Mouse (Mus musculus) heart, embryonic 13.5 days (tissue): ENCODE data around the gene Atg4b. TPM values are rescaled to one million over a fixed set of nuclear protein-coding genes. Genes with fewer than 3 reads are reported as not detected.
"Not testable (repeated sequence)": the region's sequence is repeated elsewhere in the genome, so short reads cannot be mapped to it uniquely, and the experiment has no call there.

ENCODE experiments used
- ATAC-seq: fragments of 200-750 bp; cut with Nextera tagmentation; 2 replicates; pipeline ENCODE4 v1.8.0; 2017; ENCODE audit warnings: moderate TSS enrichment; ENCODE audit not compliant: insufficient number of reproducible peaks, low FRiP score, low TSS enrichment; ENCODE audit errors: extremely low read depth
- H3K27ac ChIP-seq: fragments of 300-500 bp; sonication (generic); replicated peaks from 2 replicates; pipeline ENCODE4 v1.5.1; 2015; ENCODE audit warnings: moderate library complexity, mild to moderate bottlenecking, inconsistent platforms
- H3K27me3 ChIP-seq: fragments of 300-500 bp; sonication (generic); replicated peaks from 2 replicates; pipeline ENCODE4 v1.6.1; 2015; ENCODE audit warnings: mild to moderate bottlenecking, inconsistent platforms
- H3K36me3 ChIP-seq: fragments of 300-500 bp; sonication (generic); 2 replicates; pipeline ENCODE4 v1.6.1; 2015; ENCODE audit warnings: mild to moderate bottlenecking, inconsistent platforms
- H3K4me1 ChIP-seq: fragments of 300-500 bp; sonication (generic); 2 replicates; pipeline ENCODE4 v1.6.1; 2015; ENCODE audit warnings: inconsistent platforms
- H3K4me2 ChIP-seq: fragments of 300-500 bp; sonication (generic); 2 replicates; pipeline ENCODE4 v1.6.1; 2015; ENCODE audit warnings: inconsistent platforms, mild to moderate bottlenecking, moderate library complexity
- H3K4me3 ChIP-seq: fragments of 300-500 bp; sonication (generic); 2 replicates; pipeline ENCODE4 v1.5.1; 2015; ENCODE audit warnings: moderate library complexity, mild to moderate bottlenecking, inconsistent platforms
- H3K9ac ChIP-seq: fragments of 300-500 bp; sonication (generic); 2 replicates; pipeline ENCODE4 v1.6.1; 2015; ENCODE audit warnings: inconsistent platforms, mild to moderate bottlenecking, moderate library complexity
- H3K9me3 ChIP-seq: fragments of 300-500 bp; sonication (generic); 2 replicates; pipeline ENCODE4 v1.6.1; 2016; ENCODE audit warnings: inconsistent platforms
- WGBS: fragments of 180-500 bp; shearing (Covaris S2); methylation state at CpG from one replicate; pipeline ENCODE4 v1.1.7; 2015; ENCODE audit warnings: mixed read lengths; 5-methylcytosine and 5-hydroxymethylcytosine counted together
- polyA plus RNA-seq: library from polyadenylated mRNA; unstranded; fragments of >200 nt; fragmentation: Nextera tagmentation; extraction: Ambion mirVana; gene quantifications from 2 replicates; pipeline ENCODE4 v1.2.1, GENCODE M21; 2015

Atg4b gene
- polyA plus RNA-seq, 1 experiment from 2014 or later = 51.0 TPM

DNA sequence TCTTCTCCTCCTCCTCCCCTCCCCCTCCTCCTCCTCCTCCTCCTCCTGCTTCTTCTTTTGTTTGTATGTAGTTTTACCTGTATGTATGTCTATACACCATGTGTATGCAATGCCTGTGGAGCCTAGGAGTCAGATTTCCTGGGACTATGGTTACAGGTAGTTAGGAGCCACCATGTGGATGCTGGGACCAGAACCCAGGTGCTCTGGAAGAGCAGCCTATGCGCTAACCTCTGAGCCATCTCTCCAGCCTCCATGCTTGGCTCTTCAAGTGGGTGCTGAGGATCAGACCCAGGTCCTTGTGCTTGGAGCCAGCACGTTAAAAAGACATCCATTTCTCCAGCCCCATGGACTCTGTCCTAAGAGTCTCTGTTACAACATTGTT lies 85.2 kb downstream of the Atg4b start:
- Histone ChIP-seq H3K4me1 (no peaks in the 10 kb centered on the region), H3K27ac (no peak overlapping the region), H3K9ac (no peak overlapping the region), H3K4me2 (no peak overlapping the region), H3K9me3 (no peaks in the 10 kb centered on the region), H3K27me3 (no peaks in the 10 kb centered on the region), H3K36me3 (peaks cover 21% of the 10 kb centered on the region), H3K4me3 (no peak overlapping the region)
- no peak for ATAC-seq
- 91% methylated on average over 2 of the region's 2 CpGs for WGBS

DNA sequence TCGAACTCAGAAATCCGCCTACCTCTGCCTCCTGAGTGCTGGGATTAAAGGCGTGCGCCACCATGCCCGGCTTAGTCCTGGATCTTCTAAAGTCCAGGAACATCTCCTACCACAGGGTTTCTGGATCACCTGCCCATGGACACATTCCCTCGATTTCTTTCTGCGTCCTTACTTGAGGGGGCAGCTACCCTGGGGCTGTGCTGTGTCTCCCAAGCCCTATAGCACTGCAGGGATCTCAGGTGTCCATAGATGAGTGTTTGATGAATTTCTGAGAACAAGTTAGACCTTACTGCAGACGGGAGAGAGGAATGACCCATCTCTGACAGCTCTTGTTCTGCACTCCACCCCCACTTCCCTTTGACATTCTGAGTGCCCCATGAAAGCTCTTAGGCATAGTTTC lies 86.0 kb downstream of the Atg4b start:
- no peaks in the 10 kb centered on the region for H3K4me1 ChIP-seq
- 86% methylated on average over 8 of the region's 8 CpGs for WGBS
- H3K27ac ChIP-seq = no peak overlapping the region
- ATAC-seq = no peak
- H3K27me3 ChIP-seq = no peaks in the 10 kb centered on the region
- H3K4me3 ChIP-seq = no peak overlapping the region
- no peak overlapping the region for H3K4me2 ChIP-seq
- H3K36me3 ChIP-seq = peaks cover 21% of the 10 kb centered on the region
- no peak overlapping the region for H3K9ac ChIP-seq
- H3K9me3 ChIP-seq = no peaks in the 10 kb centered on the region

GRCm38 (mm10) chr1:93838569-93838968 lies 87.3 kb downstream of the Atg4b start:
- H3K27me3 ChIP-seq, H3K27ac ChIP-seq, H3K4me3 ChIP-seq, H3K9ac ChIP-seq, H3K4me2 ChIP-seq, H3K9me3 ChIP-seq, ATAC-seq, H3K4me1 ChIP-seq: not testable (repeated sequence)
- peaks cover 21% of the 10 kb centered on the region for H3K36me3 ChIP-seq
- 86% methylated on average over 8 of the region's 8 CpGs for WGBS

Other genes starting within 250 kb of the Atg4b start
- gene Farp2, start 239.4 kb upstream of the Atg4b start, polyA plus RNA-seq = 3.3 and 3.7 TPM in 2 replicates
- 132 and 138 TPM in 2 replicates for gene Stk25, start 92.8 kb upstream of the Atg4b start, polyA plus RNA-seq
- gene Bok, start 65.8 kb upstream of the Atg4b start, polyA plus RNA-seq = 40.2 and 51.6 TPM in 2 replicates
- 50.8 and 54.4 TPM in 2 replicates for gene Thap4, start 3.4 kb downstream of the Atg4b start, polyA plus RNA-seq
- 154 and 178 TPM in 2 replicates for gene Dtymk, start 50.4 kb downstream of the Atg4b start, polyA plus RNA-seq
- gene Ing5, start 52.5 kb downstream of the Atg4b start, polyA plus RNA-seq = 12.2 and 12.5 TPM in 2 replicates
- gene D2hgdh, start 73.4 kb downstream of the Atg4b start, polyA plus RNA-seq = 12.5 and 13.0 TPM in 2 replicates
- gene Gal3st2, start 109.8 kb downstream of the Atg4b start, polyA plus RNA-seq = 0.15 TPM in 1 of 2 replicates, not detected in the other
- gene Gal3st2b, start 166.8 kb downstream of the Atg4b start, polyA plus RNA-seq = not detected in 2 replicates
- not detected in 2 replicates for gene Gal3st2c, start 239.0 kb downstream of the Atg4b start, polyA plus RNA-seq